Mouse (Mus musculus) megakaryocyte, embryonic 14.5 days (primary cell): Measurements from ENCODE around the gene Epb41.

Experiments
- FLI1 ChIP-seq: IDR thresholded peaks from 2 replicates; pipeline ENCODE4 v1.6.1; 2012; ENCODE audit warnings: low read length, inconsistent platforms, mixed read lengths
- GATA1 ChIP-seq: IDR thresholded peaks from 3 replicates; pipeline ENCODE4 v1.6.1; 2012; ENCODE audit warnings: mixed read lengths, low read length, inconsistent platforms, borderline replicate concordance

- TF ChIP-seq GATA1 (no peak), FLI1 (no peak)
Measured at GRCm38 (mm10) chr4:132116315-132116714, 41.2 kb upstream of the Epb41 start.
